Mouse (Mus musculus) forebrain, embryonic 13.5 days (tissue): ENCODE results near the gene Ctdnep1. TPM values are rescaled to one million over a fixed set of nuclear protein-coding genes. Genes with fewer than 3 reads are reported as not detected.

Source experiments
- ATAC-seq: fragments of 200-750 bp; cut with Nextera tagmentation; 2 replicates; pipeline ENCODE4 v1.8.0; 2017
- H3K27ac ChIP-seq: fragments of 300-500 bp; sonication (generic); 2 replicates; pipeline ENCODE4 v1.5.1; 2015; ENCODE audit warnings: inconsistent platforms, mild to moderate bottlenecking, moderate library complexity
- H3K27me3 ChIP-seq: fragments of 300-500 bp; sonication (generic); 2 replicates; pipeline ENCODE4 v1.6.1; 2015; ENCODE audit warnings: mild to moderate bottlenecking, inconsistent platforms
- H3K36me3 ChIP-seq: fragments of 300-500 bp; sonication (generic); 2 replicates; pipeline ENCODE4 v1.6.1; 2015; ENCODE audit warnings: mild to moderate bottlenecking, inconsistent platforms; ENCODE audit not compliant: poor library complexity, severe bottlenecking
- H3K4me1 ChIP-seq: fragments of 300-500 bp; sonication (generic); 2 replicates; pipeline ENCODE4 v1.6.1; 2015; ENCODE audit warnings: inconsistent platforms
- H3K4me2 ChIP-seq: fragments of 300-500 bp; sonication (generic); 2 replicates; pipeline ENCODE4 v1.6.1; 2015; ENCODE audit warnings: inconsistent platforms, mild to moderate bottlenecking, moderate library complexity
- H3K4me3 ChIP-seq: fragments of 300-500 bp; sonication (generic); 2 replicates; pipeline ENCODE4 v1.5.1; 2015; ENCODE audit warnings: mild to moderate bottlenecking, inconsistent platforms
- H3K9ac ChIP-seq: fragments of 300-500 bp; sonication (generic); 2 replicates; pipeline ENCODE4 v1.6.1; 2015; ENCODE audit warnings: mild to moderate bottlenecking, inconsistent platforms
- H3K9me3 ChIP-seq: fragments of 300-500 bp; sonication (generic); replicated peaks from 2 replicates; pipeline ENCODE4 v1.6.1; 2016; ENCODE audit warnings: inconsistent platforms
- WGBS: fragments of 180-500 bp; shearing (Covaris S2); methylation state at CpG from one replicate; pipeline ENCODE4 v1.1.7; 2015; 5-methylcytosine and 5-hydroxymethylcytosine counted together
- polyA plus RNA-seq: library from polyadenylated mRNA; unstranded; fragments of >200 nt; fragmentation: Nextera tagmentation; extraction: Ambion mirVana; gene quantifications from 2 replicates; pipeline ENCODE4 v1.2.1, GENCODE M21; 2015

Ctdnep1 gene
- polyA plus RNA-seq: 21.1 and 24.3 TPM in 2 replicates

DNA sequence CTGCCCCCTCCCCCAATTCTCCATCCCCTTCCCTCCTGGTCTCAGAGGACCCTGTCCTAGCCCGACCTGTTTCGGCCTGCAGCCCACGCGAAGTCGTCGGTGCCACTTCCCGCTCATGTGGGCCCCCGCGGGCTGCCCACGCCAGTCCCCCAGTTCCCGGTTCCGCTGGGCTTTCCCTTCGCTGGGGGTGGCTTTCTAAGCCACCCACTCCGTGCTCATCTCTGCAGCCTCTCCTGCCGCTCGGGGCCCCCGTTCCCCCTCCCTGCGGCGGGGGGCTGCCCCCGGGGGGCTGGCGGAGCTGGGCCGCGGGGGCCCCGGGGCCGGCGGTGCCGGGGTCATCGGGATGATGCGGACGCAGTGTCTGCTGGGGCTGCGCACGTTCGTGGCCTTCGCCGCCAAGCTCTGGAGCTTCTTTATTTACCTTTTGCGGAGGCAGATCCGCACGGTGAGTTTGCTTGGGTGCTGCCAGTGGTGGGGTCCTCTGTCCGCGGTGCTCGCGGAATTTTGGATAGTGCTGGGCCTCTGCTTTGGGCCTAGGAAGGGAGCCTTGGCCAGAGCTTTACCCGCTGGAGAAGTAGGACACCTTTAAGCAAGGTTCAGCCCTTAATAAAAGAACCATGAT, at the start of gene Ctdnep1:
Gene Ctdnep1 (plus strand): TSS at position 16 of the 622 bp plus-strand sequence.
- Histone ChIP-seq H3K27ac (peak within 1 kb of the TSS; percentile 99), H3K36me3 (peaks cover 47% of the 10 kb centered on the region), H3K4me2 (peak within 1 kb of the TSS; percentile 85), H3K27me3 (no peaks in the 10 kb centered on the region), H3K9me3 (no peaks in the 10 kb centered on the region), H3K9ac (peak within 1 kb of the TSS; percentile 99), H3K4me1 (peaks cover 35% of the 10 kb centered on the region), H3K4me3 (peak within 1 kb of the TSS; percentile 100)
- ATAC-seq: peak; percentile 39
- under 1% methylated on average over 14 of the region's 43 CpGs for WGBS

DNA sequence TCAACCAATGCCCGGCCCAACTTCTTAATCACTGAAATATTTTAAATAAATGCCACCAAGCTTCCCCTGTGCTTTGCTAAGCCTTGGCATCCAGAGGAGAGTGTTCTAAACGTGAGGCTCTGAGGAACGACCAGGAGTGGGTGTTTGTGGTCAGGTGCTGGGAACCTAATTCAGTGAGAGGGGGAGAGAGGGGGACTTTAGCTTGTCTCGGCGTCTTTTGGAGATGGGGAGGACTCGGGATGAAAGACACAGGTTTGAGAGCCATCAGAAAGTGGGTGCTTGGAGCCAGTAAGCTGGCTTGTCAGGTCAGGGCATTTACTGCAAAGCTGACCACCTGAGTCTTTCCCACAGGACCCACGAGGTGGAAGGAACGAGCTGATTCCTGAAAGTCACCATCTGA, 49.2 kb upstream of the Ctdnep1 start:
- no peak for ATAC-seq
- Histone ChIP-seq H3K4me3 (no peak overlapping the region), H3K4me1 (peaks cover 21% of the 10 kb centered on the region), H3K27ac (no peak overlapping the region), H3K9ac (no peak overlapping the region), H3K4me2 (no peak overlapping the region), H3K9me3 (no peaks in the 10 kb centered on the region), H3K36me3 (no peaks in the 10 kb centered on the region), H3K27me3 (peaks cover 19% of the 10 kb centered on the region)
- WGBS: 77% methylated on average over 8 of the region's 8 CpGs

DNA sequence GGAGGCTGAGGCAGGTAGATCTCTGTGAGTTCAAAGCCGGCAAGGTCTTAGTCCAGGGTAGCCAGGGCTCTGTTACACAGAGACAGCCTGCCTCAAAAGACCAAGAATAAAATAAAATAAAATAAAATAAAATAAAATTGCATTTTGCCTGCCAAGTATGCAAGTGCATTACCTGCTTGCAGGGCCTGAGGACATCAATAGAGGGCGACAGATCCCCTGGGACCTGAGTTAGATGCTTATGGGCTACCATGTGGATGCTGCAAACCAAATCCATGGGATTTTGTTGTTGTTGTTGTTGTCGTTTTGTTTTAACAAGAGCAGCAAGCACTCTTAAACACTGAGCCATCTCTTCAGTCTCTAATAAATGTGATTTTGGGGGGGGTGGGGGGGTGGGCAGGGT, 48.7 kb upstream of the Ctdnep1 start:
- Histone ChIP-seq H3K9ac (no peak overlapping the region), H3K4me2 (no peak overlapping the region), H3K27me3 (peaks cover 24% of the 10 kb centered on the region), H3K4me3 (no peak overlapping the region), H3K27ac (no peak overlapping the region), H3K36me3 (no peaks in the 10 kb centered on the region), H3K4me1 (peaks cover 25% of the 10 kb centered on the region), H3K9me3 (no peaks in the 10 kb centered on the region)
- 37% methylated on average over 3 of the region's 3 CpGs for WGBS
- no peak for ATAC-seq

DNA sequence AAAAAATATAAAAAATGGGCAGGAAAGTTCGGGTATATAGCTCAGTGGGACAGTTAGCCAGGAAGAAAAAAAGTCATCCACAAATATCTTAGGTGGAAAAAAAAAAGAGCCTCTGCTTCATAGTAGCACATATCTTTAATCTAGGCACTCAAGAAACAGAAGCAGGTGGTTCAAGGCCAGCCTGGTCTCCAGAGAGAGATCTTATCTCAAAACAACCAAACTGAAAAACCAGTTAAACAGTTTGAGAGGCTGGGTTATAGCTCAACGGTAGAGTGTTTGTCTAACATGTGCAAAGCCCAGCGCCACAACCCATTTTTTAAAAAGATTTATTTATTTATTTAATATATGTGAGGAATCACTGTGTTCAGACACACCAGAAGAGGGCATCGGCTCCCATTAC, 47.9 kb upstream of the Ctdnep1 start:
- no peak overlapping the region for H3K4me3 ChIP-seq
- peaks cover 25% of the 10 kb centered on the region for H3K4me1 ChIP-seq
- no peak for ATAC-seq
- WGBS: 71% methylated on average over 4 of the region's 4 CpGs
- H3K4me2 ChIP-seq: no peak overlapping the region
- no peak overlapping the region for H3K27ac ChIP-seq
- H3K9me3 ChIP-seq: no peaks in the 10 kb centered on the region
- H3K27me3 ChIP-seq: peaks cover 32% of the 10 kb centered on the region
- H3K36me3 ChIP-seq: no peaks in the 10 kb centered on the region
- H3K9ac ChIP-seq: no peak overlapping the region

DNA sequence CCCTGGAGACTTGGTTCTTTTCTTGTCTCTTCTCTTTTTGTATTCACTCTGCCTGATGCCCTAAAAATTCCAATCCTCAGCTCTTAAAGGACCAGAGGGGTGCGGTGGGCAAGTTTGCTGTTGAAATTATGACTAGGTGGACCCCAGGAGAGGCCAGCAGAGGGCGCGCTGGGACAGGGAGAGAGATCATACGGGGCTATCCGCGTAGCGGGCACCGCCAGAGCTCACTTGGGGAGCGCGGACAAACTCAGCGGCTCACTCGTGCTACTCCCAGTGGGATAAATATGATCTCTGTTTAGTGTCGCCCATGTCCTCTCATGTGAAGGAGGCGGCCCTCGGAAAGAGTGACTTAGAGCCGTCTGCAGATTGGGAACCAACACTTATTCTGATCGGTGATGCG, 46.8 kb upstream of the Ctdnep1 start:
- peak overlapping the region; percentile 21 for H3K4me3 ChIP-seq
- H3K27me3 ChIP-seq: peaks cover 43% of the 10 kb centered on the region
- ATAC-seq: peak; percentile 71
- H3K4me2 ChIP-seq: peak overlapping the region; percentile 100
- H3K9ac ChIP-seq: peak overlapping the region; percentile 43; the same call in 1 of the 2 replicates
- no peak overlapping the region for H3K27ac ChIP-seq
- peaks cover 25% of the 10 kb centered on the region for H3K4me1 ChIP-seq
- no peaks in the 10 kb centered on the region for H3K36me3 ChIP-seq
- WGBS: 1% methylated on average over 18 of the region's 18 CpGs
- H3K9me3 ChIP-seq: no peaks in the 10 kb centered on the region

DNA sequence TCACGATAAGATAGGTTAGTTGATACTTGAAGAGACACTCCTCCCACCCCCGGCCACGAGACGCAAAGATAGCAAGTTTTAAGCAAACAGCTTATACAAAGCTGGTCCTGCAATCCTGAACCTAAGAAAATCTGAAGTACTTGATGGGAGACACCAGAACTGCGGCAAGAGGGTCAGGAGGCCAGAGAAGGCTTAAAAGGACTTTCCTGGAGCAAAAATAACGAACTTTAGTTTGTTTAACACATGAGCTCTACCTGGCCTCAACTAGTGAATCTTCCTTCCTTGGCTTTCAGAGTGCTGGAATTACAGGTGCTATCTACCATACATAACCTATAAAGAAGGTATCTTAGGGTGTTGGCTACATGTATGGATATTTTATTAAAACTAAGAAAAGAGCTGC, 46.3 kb upstream of the Ctdnep1 start:
- no peak overlapping the region for H3K4me3 ChIP-seq
- no peaks in the 10 kb centered on the region for H3K36me3 ChIP-seq
- H3K9ac ChIP-seq: no peak overlapping the region
- peaks cover 44% of the 10 kb centered on the region for H3K27me3 ChIP-seq
- no peaks in the 10 kb centered on the region for H3K9me3 ChIP-seq
- peaks cover 25% of the 10 kb centered on the region for H3K4me1 ChIP-seq
- no peak overlapping the region for H3K27ac ChIP-seq
- peak overlapping the region; percentile 100 for H3K4me2 ChIP-seq
- 19% methylated on average over 6 of the region's 6 CpGs for whole genome bisulfite sequencing
- no peak for ATAC-seq

DNA sequence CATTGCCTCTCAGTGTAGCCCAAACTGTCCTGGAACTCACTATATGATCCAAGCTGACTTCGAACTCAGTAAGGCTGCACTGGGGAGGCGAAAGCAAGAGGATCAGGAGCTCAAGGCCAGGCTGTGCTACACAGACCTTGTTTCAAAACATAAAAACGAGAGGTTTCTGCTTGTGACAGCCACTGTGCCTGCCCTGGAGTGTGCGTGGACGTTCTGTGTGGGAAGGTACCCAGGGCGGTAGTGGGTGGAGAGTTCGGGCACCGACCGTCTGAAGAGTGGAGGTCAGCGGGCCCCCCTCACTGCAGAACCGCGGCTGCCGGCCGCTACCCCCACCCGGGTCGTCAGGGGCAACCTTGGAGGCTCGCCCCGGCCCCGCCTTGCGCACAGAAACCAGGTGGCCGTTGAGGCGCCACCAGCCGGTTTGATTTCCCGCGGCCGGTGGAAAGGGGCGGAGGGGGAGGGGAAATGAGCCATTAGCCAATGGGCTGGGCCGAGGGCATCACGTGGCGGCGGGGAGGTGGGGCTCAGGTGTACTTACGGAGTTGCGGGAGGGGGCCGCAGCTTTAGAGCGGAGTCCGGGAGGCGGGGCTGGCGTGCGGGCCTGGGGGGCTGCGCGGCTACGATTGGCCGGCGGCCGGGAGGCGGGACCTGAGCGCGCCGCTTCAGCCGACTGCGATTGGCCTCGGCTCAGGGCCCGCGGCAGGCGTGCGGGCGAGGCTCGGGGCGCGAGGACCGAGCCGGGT, 45.6 kb upstream of the Ctdnep1 start, which contains the start of gene Ybx2:
Gene Ybx2 (plus strand): TSS at position 660 of the 743 bp plus-strand sequence.
- Histone ChIP-seq H3K4me1 (peaks cover 25% of the 10 kb centered on the region), H3K9me3 (no peaks in the 10 kb centered on the region), H3K36me3 (no peaks in the 10 kb centered on the region), H3K9ac (peak within 1 kb of the TSS; percentile 70), H3K27ac (no peak within 1 kb of the TSS; the same call in 1 of the 2 replicates), H3K4me2 (peak within 1 kb of the TSS; percentile 100), H3K27me3 (peaks cover 44% of the 10 kb centered on the region), H3K4me3 (peak within 1 kb of the TSS; percentile 56)
- 1% methylated on average over 47 of the region's 62 CpGs for WGBS
- peak; percentile 92 for ATAC-seq

DNA sequence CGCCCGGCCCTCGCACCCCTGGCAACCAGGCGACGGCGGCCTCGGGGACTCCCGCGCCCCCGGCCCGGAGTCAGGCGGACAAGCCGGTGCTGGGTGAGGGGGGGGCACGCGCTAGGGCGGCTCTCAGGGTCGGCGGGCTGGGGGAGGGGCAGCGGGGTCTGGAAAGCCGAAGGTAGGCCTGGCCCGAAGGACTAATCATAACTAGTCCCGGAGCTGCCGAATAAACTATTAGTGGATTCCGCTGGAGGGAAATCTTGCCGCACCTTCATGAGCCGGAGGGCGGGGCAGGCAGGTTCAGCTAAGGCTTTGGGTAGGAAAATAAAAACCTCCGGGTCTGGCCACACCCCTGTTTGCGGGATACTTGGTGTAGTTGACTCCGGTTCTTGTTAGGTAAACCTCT, 44.8 kb upstream of the Ctdnep1 start:
- 2% methylated on average over 18 of the region's 30 CpGs for WGBS
- Histone ChIP-seq H3K9me3 (no peaks in the 10 kb centered on the region), H3K9ac (peak overlapping the region; percentile 70), H3K4me3 (peak overlapping the region; percentile 56), H3K4me2 (peak overlapping the region; percentile 100), H3K27ac (no peak overlapping the region; the same call in 1 of the 2 replicates), H3K36me3 (no peaks in the 10 kb centered on the region), H3K27me3 (peaks cover 44% of the 10 kb centered on the region), H3K4me1 (peaks cover 32% of the 10 kb centered on the region)
- ATAC-seq: no peak; the same call in 1 of the 2 replicates

DNA sequence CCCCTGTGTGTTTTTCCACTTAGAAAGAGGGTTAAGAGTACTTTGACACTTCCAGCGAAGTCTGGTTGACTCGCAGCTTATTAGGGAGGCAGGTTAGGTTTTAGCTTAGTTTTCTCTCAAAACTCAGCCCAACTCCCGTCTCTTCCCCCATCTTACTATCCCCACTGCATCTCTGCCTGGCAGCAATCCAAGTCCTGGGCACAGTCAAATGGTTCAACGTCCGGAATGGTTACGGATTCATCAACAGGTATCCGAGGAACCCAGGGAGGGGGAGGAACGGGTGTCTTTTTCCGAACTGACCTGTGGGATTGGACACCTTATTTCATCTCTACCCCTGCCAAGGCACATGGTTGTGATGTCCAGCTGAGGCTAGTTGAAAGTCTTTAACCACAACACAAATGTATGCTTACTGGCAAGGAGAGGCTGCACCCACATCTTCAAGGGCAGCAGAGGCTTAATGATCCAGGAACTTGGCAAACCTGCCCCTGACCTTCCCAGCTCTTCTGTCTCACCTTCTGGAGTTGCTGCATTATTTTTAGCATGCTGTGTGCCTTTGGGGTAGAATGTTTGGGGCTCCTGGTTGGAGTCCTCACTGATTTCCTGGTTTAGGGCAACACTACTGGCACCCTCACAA, 44.1 kb upstream of the Ctdnep1 start:
- no peaks in the 10 kb centered on the region for H3K36me3 ChIP-seq
- peaks cover 44% of the 10 kb centered on the region for H3K27me3 ChIP-seq
- no peak overlapping the region for H3K27ac ChIP-seq
- H3K4me1 ChIP-seq: peaks cover 32% of the 10 kb centered on the region
- H3K9ac ChIP-seq: 0 out of 2 replicates have a peak overlapping the region, but pooled peaks have one; percentile 70
- 37% methylated on average over 9 of the region's 9 CpGs for WGBS
- no peak for ATAC-seq
- H3K4me3 ChIP-seq: peak overlapping the region; percentile 56
- peak overlapping the region; percentile 100 for H3K4me2 ChIP-seq
- H3K9me3 ChIP-seq: no peaks in the 10 kb centered on the region

DNA sequence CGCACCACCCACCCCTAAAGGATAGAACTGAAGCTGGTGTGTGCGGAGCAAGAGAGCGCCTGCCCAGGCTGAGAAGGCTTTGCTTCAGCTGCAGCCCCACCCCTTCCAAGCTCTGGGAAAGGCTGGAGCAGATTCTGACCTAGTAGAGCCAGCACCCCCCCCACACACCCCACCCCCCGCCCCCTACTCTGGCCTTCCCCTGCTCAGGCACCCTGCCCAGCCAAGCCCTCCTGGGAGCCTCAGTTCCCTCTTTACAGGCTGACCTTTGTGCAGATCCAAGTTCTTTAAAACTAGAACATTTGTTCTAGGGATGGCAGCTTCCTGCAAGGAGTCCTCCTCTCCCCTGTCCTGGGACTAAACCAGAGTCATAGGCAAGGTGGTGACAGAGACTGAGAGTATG, 43.6 kb upstream of the Ctdnep1 start:
- ATAC-seq: no peak
- Histone ChIP-seq H3K9ac (0 out of 2 replicates have a peak overlapping the region, but pooled peaks have one; percentile 5), H3K27me3 (peaks cover 44% of the 10 kb centered on the region)

DNA sequence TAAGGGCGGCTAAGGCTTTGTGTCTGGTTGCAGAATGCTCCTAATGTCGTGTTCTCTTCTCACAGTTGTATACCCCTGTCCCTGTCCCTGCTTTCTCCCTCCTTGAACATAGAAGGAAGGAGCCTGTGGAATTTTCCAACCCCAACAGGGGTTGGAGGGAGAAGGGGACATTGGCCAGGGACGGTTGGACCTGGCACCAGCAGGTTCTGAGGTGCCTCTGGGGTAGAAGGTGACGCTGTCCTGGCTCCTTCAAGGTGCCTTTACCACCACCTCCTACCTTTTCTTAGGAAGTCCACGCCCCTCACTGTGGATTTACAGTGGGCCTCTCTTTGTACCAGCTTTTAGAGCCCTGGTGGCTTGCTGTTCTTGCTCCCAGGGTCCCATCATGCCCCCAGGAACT, 43.1 kb upstream of the Ctdnep1 start:
- no peaks in the 10 kb centered on the region for H3K9me3 ChIP-seq
- H3K4me2 ChIP-seq: no peak overlapping the region
- peaks cover 44% of the 10 kb centered on the region for H3K27me3 ChIP-seq
- no peak overlapping the region for H3K27ac ChIP-seq
- 74% methylated on average over 5 of the region's 5 CpGs for WGBS
- no peak overlapping the region for H3K4me3 ChIP-seq
- H3K36me3 ChIP-seq: peaks cover 3% of the 10 kb centered on the region; the same call in 1 of the 2 replicates
- H3K4me1 ChIP-seq: peaks cover 32% of the 10 kb centered on the region
- 0 out of 2 replicates have a peak overlapping the region, but pooled peaks have one; percentile 31 for H3K9ac ChIP-seq
- ATAC-seq: no peak

More for the DNA sequence above, 43.6 kb upstream of the Ctdnep1 start:
- peaks cover 32% of the 10 kb centered on the region for H3K4me1 ChIP-seq
- H3K9me3 ChIP-seq: no peaks in the 10 kb centered on the region
- no peak overlapping the region for H3K27ac ChIP-seq
- no peak overlapping the region for H3K4me3 ChIP-seq
- H3K4me2 ChIP-seq: no peak overlapping the region
- no peaks in the 10 kb centered on the region for H3K36me3 ChIP-seq
- 47% methylated on average over 4 of the region's 4 CpGs for whole genome bisulfite sequencing
